Mouse (Mus musculus): ENCODE measurements around the gene Pbsn. TPM values are rescaled to one million over a fixed set of nuclear protein-coding genes. Genes with fewer than 3 reads are reported as not detected.
A peak's percentile ranks its signal among the peaks of the same experiment; 100 is the strongest.

The Pbsn gene
- polyA plus RNA-seq, 1 experiment from 2014 or later = not detected

- 68% methylated on average over 3 of the region's 3 CpGs for WGBS
- H3K4me3 ChIP-seq (ENCODE audit: control insufficient read depth in 1 of 2, insufficient read depth in 1 of 2, low read depth in 1 of 2, low read length in 2 of 2) = no peak overlapping the region
- H3K36me3 ChIP-seq (ENCODE audit: control insufficient read depth, insufficient read depth, low read length) = no peaks in the 10 kb centered on the region
- no peak overlapping the region for H3K4me2 ChIP-seq (ENCODE audit: low read length)
- H3K27me3 ChIP-seq (ENCODE audit: control insufficient read depth, insufficient read depth, low read length) = no peaks in the 10 kb centered on the region
- no peak overlapping the region for H3K9ac ChIP-seq (ENCODE audit: low read length)
- H3K27ac ChIP-seq (replicated peaks in 1 of 2; ENCODE audit: control insufficient read depth in 1 of 2, insufficient read depth in 1 of 2, low read depth in 2 of 2, low read length in 2 of 2) = no peak overlapping the region
- ATAC-seq (ENCODE audit: insufficient number of reproducible peaks, insufficient read depth, low FRiP score, low read depth) = no peak
- H3K4me1 ChIP-seq (ENCODE audit: control insufficient read depth in 2 of 2, insufficient read depth in 2 of 2, low read length in 2 of 2) = peaks cover 2% of the 10 kb centered on the region in 2 experiments; a peak in 1 of 4 replicates
- H3K9me3 ChIP-seq (ENCODE audit: control insufficient read depth, low read length) = no peaks in the 10 kb centered on the region
Observed at GRCm38 (mm10) chrX:77799554-77799953, 53.9 kb downstream of the Pbsn start.

GRCm38 (mm10) chrX:77797801-77798200 lies 55.6 kb downstream of the Pbsn start:
- Histone ChIP-seq H3K27me3 (ENCODE audit: control insufficient read depth, insufficient read depth, low read length) (no peaks in the 10 kb centered on the region), H3K9me3 (ENCODE audit: control insufficient read depth, low read length) (no peaks in the 10 kb centered on the region), H3K4me2 (ENCODE audit: low read length) (no peak overlapping the region), H3K9ac (ENCODE audit: low read length) (no peak overlapping the region), H3K4me3 (ENCODE audit: control insufficient read depth in 1 of 2, insufficient read depth in 1 of 2, low read depth in 1 of 2, low read length in 2 of 2) (no peak overlapping the region), H3K27ac (replicated peaks in 1 of 2; ENCODE audit: control insufficient read depth in 1 of 2, insufficient read depth in 1 of 2, low read depth in 2 of 2, low read length in 2 of 2) (no peak overlapping the region), H3K4me1 (ENCODE audit: control insufficient read depth in 2 of 2, insufficient read depth in 2 of 2, low read length in 2 of 2) (peaks cover 4 to 7% of the 10 kb centered on the region in 2 experiments; a peak in 1 of 4 replicates), H3K36me3 (ENCODE audit: control insufficient read depth, insufficient read depth, low read length) (no peaks in the 10 kb centered on the region)
- ATAC-seq (ENCODE audit: insufficient number of reproducible peaks, insufficient read depth, low FRiP score, low read depth) = no peak

GRCm38 (mm10) chrX:77796916-77797315 lies 56.5 kb downstream of the Pbsn start:
- no peaks in the 10 kb centered on the region for H3K36me3 ChIP-seq (ENCODE audit: control insufficient read depth, insufficient read depth, low read length)
- 54% methylated on average over 1 of the region's 1 CpGs for WGBS
- no peaks in the 10 kb centered on the region for H3K27me3 ChIP-seq (ENCODE audit: control insufficient read depth, insufficient read depth, low read length)
- H3K4me1 ChIP-seq (ENCODE audit: control insufficient read depth in 2 of 2, insufficient read depth in 2 of 2, low read length in 2 of 2) = peaks cover 4 to 7% of the 10 kb centered on the region in 2 experiments; a peak in 1 of 4 replicates
- H3K9me3 ChIP-seq (ENCODE audit: control insufficient read depth, low read length) = no peaks in the 10 kb centered on the region
- H3K9ac ChIP-seq (ENCODE audit: low read length) = no peak overlapping the region
- no peak overlapping the region for H3K4me3 ChIP-seq (ENCODE audit: control insufficient read depth in 1 of 2, insufficient read depth in 1 of 2, low read depth in 1 of 2, low read length in 2 of 2)
- H3K27ac ChIP-seq (replicated peaks in 1 of 2; ENCODE audit: control insufficient read depth in 1 of 2, insufficient read depth in 1 of 2, low read depth in 2 of 2, low read length in 2 of 2) = no peak overlapping the region
- no peak for ATAC-seq (ENCODE audit: insufficient number of reproducible peaks, insufficient read depth, low FRiP score, low read depth)
- peak overlapping the region; percentile 71 for H3K4me2 ChIP-seq (ENCODE audit: low read length)

- H3K9ac ChIP-seq (ENCODE audit: low read length) = peak within 1 kb of the TSS; percentile 73
- peak; percentile 8; the same call in 1 of the 2 replicates for ATAC-seq (ENCODE audit: insufficient number of reproducible peaks, insufficient read depth, low FRiP score, low read depth)
- H3K4me2 ChIP-seq (ENCODE audit: low read length) = peak within 1 kb of the TSS; percentile 71
- H3K27ac ChIP-seq (replicated peaks in 1 of 2; ENCODE audit: control insufficient read depth in 1 of 2, insufficient read depth in 1 of 2, low read depth in 2 of 2, low read length in 2 of 2) = peak within 1 kb of the TSS; percentile 51 to 72
- H3K4me3 ChIP-seq (ENCODE audit: control insufficient read depth in 1 of 2, insufficient read depth in 1 of 2, low read depth in 1 of 2, low read length in 2 of 2) = peak within 1 kb of the TSS; percentile 64 to 70
- no peaks in the 10 kb centered on the region for H3K27me3 ChIP-seq (ENCODE audit: control insufficient read depth, insufficient read depth, low read length)
- 26% methylated on average over 18 of the region's 19 CpGs for WGBS
- no peaks in the 10 kb centered on the region for H3K9me3 ChIP-seq (ENCODE audit: control insufficient read depth, low read length)
- H3K4me1 ChIP-seq (ENCODE audit: control insufficient read depth in 2 of 2, insufficient read depth in 2 of 2, low read length in 2 of 2) = peaks cover 4 to 7% of the 10 kb centered on the region in 2 experiments; a peak in 1 of 4 replicates
- no peaks in the 10 kb centered on the region for H3K36me3 ChIP-seq (ENCODE audit: control insufficient read depth, insufficient read depth, low read length)
Observed at GRCm38 (mm10) chrX:77796238-77796835, 57.1 kb downstream of the Pbsn start, which contains the start of gene Prkx. Gene Prkx, minus strand, starts transcription at chrX:77796278.

GRCm38 (mm10) chrX:77795858-77796174 lies 57.6 kb downstream of the Pbsn start:
- 11% methylated on average over 22 of the region's 30 CpGs for WGBS
- Histone ChIP-seq H3K27ac (replicated peaks in 1 of 2; ENCODE audit: control insufficient read depth in 1 of 2, insufficient read depth in 1 of 2, low read depth in 2 of 2, low read length in 2 of 2) (peak overlapping the region; percentile 51 to 72), H3K27me3 (ENCODE audit: control insufficient read depth, insufficient read depth, low read length) (no peaks in the 10 kb centered on the region), H3K36me3 (ENCODE audit: control insufficient read depth, insufficient read depth, low read length) (no peaks in the 10 kb centered on the region), H3K4me3 (ENCODE audit: control insufficient read depth in 1 of 2, insufficient read depth in 1 of 2, low read depth in 1 of 2, low read length in 2 of 2) (peak overlapping the region; percentile 64 to 70), H3K4me2 (ENCODE audit: low read length) (peak overlapping the region; percentile 71), H3K9me3 (ENCODE audit: control insufficient read depth, low read length) (no peaks in the 10 kb centered on the region), H3K9ac (ENCODE audit: low read length) (peak overlapping the region; percentile 73), H3K4me1 (ENCODE audit: control insufficient read depth in 2 of 2, insufficient read depth in 2 of 2, low read length in 2 of 2) (peaks cover 4 to 7% of the 10 kb centered on the region in 2 experiments; a peak in 1 of 4 replicates)
- ATAC-seq (ENCODE audit: insufficient number of reproducible peaks, insufficient read depth, low FRiP score, low read depth) = peak; percentile 98

GRCm38 (mm10) chrX:77794962-77795857 lies 58.2 kb downstream of the Pbsn start:
- H3K9ac ChIP-seq (ENCODE audit: low read length) = peak overlapping the region; percentile 73
- H3K27ac ChIP-seq (replicated peaks in 1 of 2; ENCODE audit: control insufficient read depth in 1 of 2, insufficient read depth in 1 of 2, low read depth in 2 of 2, low read length in 2 of 2) = peak overlapping the region; percentile 51 to 72
- peak; percentile 60 for ATAC-seq (ENCODE audit: insufficient number of reproducible peaks, insufficient read depth, low FRiP score, low read depth)
- peaks cover 4 to 7% of the 10 kb centered on the region in 2 experiments; a peak in 1 of 4 replicates for H3K4me1 ChIP-seq (ENCODE audit: control insufficient read depth in 2 of 2, insufficient read depth in 2 of 2, low read length in 2 of 2)
- H3K4me3 ChIP-seq (ENCODE audit: control insufficient read depth in 1 of 2, insufficient read depth in 1 of 2, low read depth in 1 of 2, low read length in 2 of 2) = peak overlapping the region; percentile 64 to 70
- H3K9me3 ChIP-seq (ENCODE audit: control insufficient read depth, low read length) = no peaks in the 10 kb centered on the region
- peak overlapping the region; percentile 66 for H3K4me2 ChIP-seq (ENCODE audit: low read length)
- H3K36me3 ChIP-seq (ENCODE audit: control insufficient read depth, insufficient read depth, low read length) = no peaks in the 10 kb centered on the region
- WGBS = 16% methylated on average over 59 of the region's 61 CpGs
- no peaks in the 10 kb centered on the region for H3K27me3 ChIP-seq (ENCODE audit: control insufficient read depth, insufficient read depth, low read length)

GRCm38 (mm10) chrX:77788675-77789074 lies 64.7 kb downstream of the Pbsn start:
- Histone ChIP-seq H3K27ac (replicated peaks in 1 of 2; ENCODE audit: control insufficient read depth in 1 of 2, insufficient read depth in 1 of 2, low read depth in 2 of 2, low read length in 2 of 2) (no peak overlapping the region), H3K9ac (ENCODE audit: low read length) (no peak overlapping the region), H3K27me3 (ENCODE audit: control insufficient read depth, insufficient read depth, low read length) (no peaks in the 10 kb centered on the region), H3K9me3 (ENCODE audit: control insufficient read depth, low read length) (no peaks in the 10 kb centered on the region), H3K36me3 (ENCODE audit: control insufficient read depth, insufficient read depth, low read length) (peaks cover 3% of the 10 kb centered on the region; the same call in 1 of the 2 replicates), H3K4me3 (ENCODE audit: control insufficient read depth in 1 of 2, insufficient read depth in 1 of 2, low read depth in 1 of 2, low read length in 2 of 2) (no peak overlapping the region), H3K4me1 (ENCODE audit: control insufficient read depth in 2 of 2, insufficient read depth in 2 of 2, low read length in 2 of 2) (no peaks in the 10 kb centered on the region), H3K4me2 (ENCODE audit: low read length) (no peak overlapping the region)
- WGBS = 69% methylated on average over 3 of the region's 3 CpGs
- no peak for ATAC-seq (ENCODE audit: insufficient number of reproducible peaks, insufficient read depth, low FRiP score, low read depth)
